Mouse (Mus musculus) liver, embryonic 14.5 days (tissue): ENCODE data around the gene Dvl1. TPM values are rescaled to one million over a fixed set of nuclear protein-coding genes. Genes with fewer than 3 reads are reported as not detected.
A peak's percentile ranks its signal among the peaks of the same experiment; 100 is the strongest.

Source experiments
- ATAC-seq: fragments of 200-750 bp; cut with Nextera tagmentation; 2 replicates; pipeline ENCODE4 v1.8.0; 2017; ENCODE audit warnings: moderate number of reproducible peaks, mild to moderate bottlenecking, moderate library complexity; ENCODE audit not compliant: insufficient read depth
- DNase-seq, 3 experiments: peaks; one replicate each; pipeline ENCODE4 v3.0.0-alpha.2; 2012 to 2013; ENCODE audit warnings: low read depth in 3 of 3, low spot score in 3 of 3
- H3K27ac ChIP-seq: fragments of 300-500 bp; sonication (generic); 2 replicates; pipeline ENCODE4 v1.5.1; 2014; ENCODE audit warnings: moderate library complexity, mild to moderate bottlenecking, control low read depth, inconsistent platforms
- H3K27me3 ChIP-seq: fragments of 300-500 bp; sonication (generic); 2 replicates; pipeline ENCODE4 v1.6.1; 2014; ENCODE audit warnings: mild to moderate bottlenecking, low read length, moderate library complexity; ENCODE audit not compliant: control insufficient read depth, insufficient read depth
- H3K36me3 ChIP-seq: fragments of 300-500 bp; sonication (generic); replicated peaks from 2 replicates; pipeline ENCODE4 v1.6.1; 2014; ENCODE audit warnings: low read depth; ENCODE audit not compliant: control insufficient read depth, insufficient read depth
- H3K4me1 ChIP-seq, 2 experiments: fragments of 200-500 bp in 1 of 2; fragments of 300-500 bp in 1 of 2; sonication (generic) in 1 of 2; replicated peaks; 2 replicates each; pipeline ENCODE4 v1.6.1; 2012 to 2014; ENCODE audit warnings: antibody characterized with exemption in 1 of 2, inconsistent platforms in 1 of 2, low read length in 1 of 2; ENCODE audit not compliant: control insufficient read depth in 2 of 2, insufficient read depth in 2 of 2
- H3K4me2 ChIP-seq: fragments of 300-500 bp; sonication (generic); 2 replicates; pipeline ENCODE4 v1.6.1; 2014; ENCODE audit warnings: low read depth, mild to moderate bottlenecking, control low read depth, moderate library complexity
- H3K4me3 ChIP-seq, 2 experiments: fragments of 200-500 bp in 1 of 2; fragments of 300-500 bp in 1 of 2; sonication (generic) in 1 of 2; 2 replicates each; pipeline ENCODE4 v1.5.1; 2012 to 2014; ENCODE audit warnings: low read depth in 2 of 2, low read length in 2 of 2, mild to moderate bottlenecking in 2 of 2, control low read depth in 1 of 2, inconsistent platforms in 1 of 2, moderate library complexity in 1 of 2; ENCODE audit not compliant: insufficient read depth in 1 of 2
- H3K9ac ChIP-seq: fragments of 300-500 bp; sonication (generic); replicated peaks from 2 replicates; pipeline ENCODE4 v1.6.1; 2014; ENCODE audit warnings: mild to moderate bottlenecking, control low read depth, moderate library complexity
- H3K9me3 ChIP-seq: fragments of 300-500 bp; sonication (generic); 2 replicates; pipeline ENCODE4 v1.6.1; 2016; ENCODE audit warnings: low read length, mixed read lengths; ENCODE audit not compliant: control insufficient read depth
- CTCF ChIP-seq: IDR thresholded peaks from 2 replicates; pipeline ENCODE4 v1.5.1; 2016; ENCODE audit warnings: antibody characterized with exemption, low read depth, control low read depth
- EP300 ChIP-seq: IDR thresholded peaks from 2 replicates; pipeline ENCODE4 v1.6.1; 2016; ENCODE audit warnings: antibody characterized with exemption, low read depth
- WGBS: fragments of 180-500 bp; shearing (Covaris S2); extraction: QIAGEN DNeasy Blood & Tissue Kit; methylation state at CpG from one replicate; pipeline ENCODE4 v1.1.7; 2014; ENCODE audit not compliant: insufficient replicate concordance; 5-methylcytosine and 5-hydroxymethylcytosine counted together
- polyA plus RNA-seq, 2 experiments: library from polyadenylated mRNA; depleted of rRNA in 1 of 2; stranded (reverse) in 1 of 2; unstranded in 1 of 2; fragments of >200 nt; fragmentation: Nextera tagmentation in 1 of 2; extraction: Ambion mirVana in 1 of 2; gene quantifications; 2 replicates each; pipeline versions ENCODE4 v1.2.1 to v1.2.3; 2012 to 2014

Dvl1 gene
- polyA plus RNA-seq, 2 experiments, result 2.8 to 20.9 TPM

DNA sequence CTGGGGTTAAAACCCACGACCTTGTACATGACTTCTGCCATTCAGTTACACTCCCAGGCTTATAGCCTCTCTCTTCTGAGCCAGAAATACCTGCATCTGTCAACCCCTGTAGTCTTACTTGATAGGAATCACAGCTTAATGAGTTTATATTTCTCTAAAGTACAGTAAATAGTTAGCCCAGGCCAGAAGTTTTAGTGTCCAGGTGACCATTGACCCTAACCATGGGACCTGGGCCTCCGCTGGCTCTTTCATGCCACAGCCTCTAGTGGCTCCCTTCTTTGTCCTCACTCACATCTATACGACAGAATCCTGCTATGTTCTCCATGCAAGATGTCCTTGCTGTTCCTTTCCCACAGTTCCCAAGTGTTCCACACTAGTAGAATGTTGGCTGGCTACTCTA lies 39.4 kb upstream of the Dvl1 start:
- DNase-seq, result no peak
- H3K4me2 ChIP-seq, result no peak overlapping the region
- no peaks in the 10 kb centered on the region for H3K9me3 ChIP-seq
- WGBS, result 70% methylated on average over 3 of the region's 3 CpGs
- H3K27ac ChIP-seq, result no peak overlapping the region
- H3K4me3 ChIP-seq, result no peak overlapping the region
- peaks cover 48% of the 10 kb centered on the region for H3K36me3 ChIP-seq
- no peak for ATAC-seq
- no peak overlapping the region for H3K9ac ChIP-seq
- no peaks in the 10 kb centered on the region for H3K27me3 ChIP-seq
- TF ChIP-seq EP300, result no peak
- no peak for TF ChIP-seq CTCF
- peaks cover 12 to 19% of the 10 kb centered on the region in 2 experiments for H3K4me1 ChIP-seq

DNA sequence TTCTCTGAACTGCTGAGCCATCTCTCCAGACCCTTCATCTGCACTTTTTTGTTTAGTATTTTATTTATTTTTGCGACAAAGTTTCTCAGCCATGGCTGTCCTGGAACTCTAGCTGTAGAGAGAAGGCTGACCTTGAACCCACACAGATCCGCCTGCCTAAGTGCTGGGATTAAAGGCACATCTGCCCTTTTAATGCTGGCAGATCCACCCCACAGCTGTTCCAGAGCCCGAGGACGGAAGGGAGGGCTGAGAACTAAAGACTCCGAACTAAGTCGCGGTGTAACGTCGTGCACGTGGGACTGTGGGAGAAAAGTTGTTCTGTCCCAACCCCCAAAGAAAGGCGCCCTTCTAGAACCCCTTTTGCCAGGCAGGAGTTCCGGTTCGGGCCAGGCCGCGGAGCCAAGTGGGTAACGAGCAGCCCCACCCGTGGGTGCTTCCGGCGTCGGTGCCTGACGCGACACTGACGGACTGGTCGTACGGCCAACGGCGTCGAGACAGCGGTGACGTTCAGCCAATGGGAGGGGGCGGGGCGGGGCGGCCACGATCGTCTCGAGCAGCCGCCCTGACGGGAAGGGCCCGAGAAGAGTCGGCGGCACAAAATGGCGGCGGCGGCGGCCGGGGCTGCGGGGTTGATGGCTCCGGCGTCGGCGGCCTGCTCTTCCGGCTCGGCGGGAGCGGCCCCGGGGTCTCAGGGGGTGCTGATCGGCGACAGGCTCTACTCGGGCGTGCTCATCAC lies 35.1 kb upstream of the Dvl1 start, which contains the start of gene Ccnl2:
Gene Ccnl2, plus strand, starts transcription at position 561 of the 736 bp plus-strand sequence.
- 1% methylated on average over 57 of the region's 60 CpGs for WGBS

DNA sequence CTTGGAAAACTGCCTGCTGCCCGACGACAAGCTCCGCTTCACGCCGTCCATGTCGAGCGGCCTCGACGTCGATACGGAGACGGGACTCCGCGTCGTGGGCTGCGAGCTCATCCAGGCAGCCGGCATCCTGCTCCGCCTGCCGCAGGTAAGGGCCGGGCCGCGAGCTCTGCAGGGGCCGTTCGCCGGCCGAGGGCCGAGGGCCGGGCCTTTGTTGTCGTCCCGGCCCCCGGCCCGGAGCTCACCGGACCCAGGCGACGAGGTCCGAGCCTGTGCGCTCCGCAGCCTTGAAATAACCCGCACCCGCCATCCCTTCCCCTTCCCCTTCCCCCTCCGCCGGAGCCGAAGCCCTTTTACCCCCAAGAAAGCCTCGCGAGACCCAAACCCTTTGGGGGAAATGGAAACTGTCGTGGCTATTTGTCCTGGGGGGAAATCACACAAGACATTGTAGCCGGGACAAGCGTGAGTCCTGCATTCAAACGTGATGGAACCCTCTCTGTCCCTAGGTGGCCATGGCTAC lies 34.5 kb upstream of the Dvl1 start:
- DNase-seq (no peak), ATAC-seq (peak; percentile 51)
- no peak for TF ChIP-seq EP300
- TF ChIP-seq CTCF, result no peak
- Histone ChIP-seq H3K4me1 (peaks cover 14 to 19% of the 10 kb centered on the region in 2 experiments), H3K27ac (peak overlapping the region; percentile 43), H3K4me2 (peak overlapping the region; percentile 89), H3K4me3 (peak overlapping the region; percentile 84 to 97), H3K9ac (peak overlapping the region; percentile 96), H3K36me3 (peaks cover 69% of the 10 kb centered on the region), H3K27me3 (no peaks in the 10 kb centered on the region), H3K9me3 (no peaks in the 10 kb centered on the region)
- WGBS, result under 1% methylated on average over 49 of the region's 49 CpGs

More for the DNA sequence above, 35.1 kb upstream of the Dvl1 start, which contains the start of gene Ccnl2:
- peaks cover 68% of the 10 kb centered on the region for H3K36me3 ChIP-seq
- peaks cover 14 to 19% of the 10 kb centered on the region in 2 experiments for H3K4me1 ChIP-seq
- no peaks in the 10 kb centered on the region for H3K9me3 ChIP-seq
- peak within 1 kb of the TSS; percentile 96 for H3K9ac ChIP-seq
- TF ChIP-seq CTCF (no peak), EP300 (no peak)
- DNase-seq, result peak; percentile 94 to 96 (median 94)
- H3K27me3 ChIP-seq, result no peaks in the 10 kb centered on the region
- peak within 1 kb of the TSS; percentile 84 to 97 for H3K4me3 ChIP-seq
- H3K4me2 ChIP-seq, result peak within 1 kb of the TSS; percentile 89
- peak; percentile 99 for ATAC-seq
- H3K27ac ChIP-seq, result peak within 1 kb of the TSS; percentile 49

DNA sequence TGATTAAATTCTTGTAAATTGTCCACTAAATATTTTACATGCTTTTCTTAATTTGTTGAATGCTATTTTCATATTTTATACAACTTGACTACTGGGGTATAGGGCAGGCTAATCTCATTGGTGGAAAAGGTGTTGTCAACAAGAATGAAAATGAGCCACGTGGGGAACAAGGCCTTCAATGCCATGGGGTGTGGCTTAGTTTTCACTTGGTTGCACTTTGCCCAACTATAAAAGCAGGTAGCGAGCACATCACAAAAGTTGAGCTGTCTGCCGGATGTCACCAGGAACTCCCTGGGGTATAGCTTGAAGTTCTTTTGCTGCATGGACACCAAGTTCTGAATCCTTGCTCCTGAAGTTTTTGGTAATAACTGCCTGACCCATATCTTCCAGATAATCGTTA lies 29.7 kb upstream of the Dvl1 start:
- WGBS, result 77% methylated on average over 4 of the region's 4 CpGs
- ATAC-seq, result no peak

DNA sequence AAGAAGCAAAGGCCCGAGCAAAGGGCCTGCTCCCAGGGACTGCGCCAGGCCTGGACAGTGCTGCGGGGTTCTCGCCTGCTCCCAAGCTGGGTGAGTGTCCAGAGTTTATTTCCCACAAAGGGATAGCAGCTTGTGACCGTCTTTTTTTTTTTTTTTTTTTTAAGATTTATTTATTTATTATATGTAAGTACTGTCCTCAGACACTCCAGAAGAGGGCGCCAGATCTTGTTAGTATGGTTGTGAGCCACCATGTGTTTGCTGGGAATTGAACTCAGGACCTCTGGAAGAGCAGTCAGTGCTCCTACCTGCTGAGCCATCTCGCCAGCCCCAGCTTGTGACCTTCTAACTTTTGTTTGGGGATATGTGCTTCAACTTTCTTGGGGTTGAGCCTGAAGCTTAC lies 26.2 kb upstream of the Dvl1 start:
- WGBS, result 78% methylated on average over 7 of the region's 7 CpGs
- DNase-seq (no peak), ATAC-seq (no peak)
- Histone ChIP-seq H3K9ac (no peak overlapping the region), H3K27ac (no peak overlapping the region), H3K4me2 (no peak overlapping the region), H3K4me1 (no peaks in the 10 kb centered on the region), H3K4me3 (no peak overlapping the region), H3K27me3 (no peaks in the 10 kb centered on the region), H3K36me3 (peaks cover 90% of the 10 kb centered on the region), H3K9me3 (no peaks in the 10 kb centered on the region)
- TF ChIP-seq EP300, result no peak
- TF ChIP-seq CTCF, result peak; percentile 48

More for the DNA sequence above, 29.7 kb upstream of the Dvl1 start:
- Histone ChIP-seq H3K9ac (no peak overlapping the region), H3K27ac (no peak overlapping the region), H3K4me2 (no peak overlapping the region), H3K4me3 (no peak overlapping the region), H3K36me3 (peaks cover 85% of the 10 kb centered on the region), H3K9me3 (no peaks in the 10 kb centered on the region), H3K27me3 (no peaks in the 10 kb centered on the region), H3K4me1 (peaks cover 10 to 11% of the 10 kb centered on the region in 2 experiments)
- no peak for DNase-seq
- TF ChIP-seq EP300 (no peak), CTCF (no peak)
